Mouse (Mus musculus) ES-CJ7 (cell line): ENCODE measurements around the gene Kif11.
A peak's percentile ranks its signal among the peaks of the same experiment; 100 is the strongest.

Experiments used
- DNase-seq: peaks from one replicate; pipeline ENCODE4 v3.0.0; 2011; ENCODE audit warnings: low read depth, low spot score

Gene Kif11

GRCm38 (mm10) chr19:37375755-37376615, at the start of gene Kif11:
TSS of gene Kif11 (plus strand) at chr19:37376403.
- DNase-seq, result peak; percentile 92

- no peak for DNase-seq
Measured at GRCm38 (mm10) chr19:37327216-37327615, 49.0 kb upstream of the Kif11 start.

GRCm38 (mm10) chr19:37332726-37333125, 43.5 kb upstream of the Kif11 start:
- no peak for DNase-seq

GRCm38 (mm10) chr19:37333357-37333756, 42.8 kb upstream of the Kif11 start:
- DNase-seq, result no peak

- DNase-seq, result no peak
Measured at GRCm38 (mm10) chr19:37335392-37335791, 40.8 kb upstream of the Kif11 start.

GRCm38 (mm10) chr19:37337752-37338151, 38.5 kb upstream of the Kif11 start, which contains the start of gene Ide:
TSS of gene Ide (minus strand) at chr19:37337852.
- DNase-seq, result no peak

- no peak for DNase-seq
Measured at GRCm38 (mm10) chr19:37340495-37340894, 35.7 kb upstream of the Kif11 start.

- peak; percentile 36 for DNase-seq
Measured at GRCm38 (mm10) chr19:37340931-37341330, 35.3 kb upstream of the Kif11 start.

GRCm38 (mm10) chr19:37343899-37344298, 32.3 kb upstream of the Kif11 start:
- no peak for DNase-seq

- DNase-seq, result no peak
Measured at GRCm38 (mm10) chr19:37346258-37346657, 29.9 kb upstream of the Kif11 start.

- no peak for DNase-seq
Measured at GRCm38 (mm10) chr19:37348331-37348730, 27.9 kb upstream of the Kif11 start.

GRCm38 (mm10) chr19:37348952-37349351, 27.3 kb upstream of the Kif11 start:
- DNase-seq, result no peak

- no peak for DNase-seq
Measured at GRCm38 (mm10) chr19:37352756-37353155, 23.4 kb upstream of the Kif11 start.

GRCm38 (mm10) chr19:37353331-37353730, 22.9 kb upstream of the Kif11 start:
- DNase-seq, result no peak

GRCm38 (mm10) chr19:37360044-37360443, 16.2 kb upstream of the Kif11 start:
- no peak for DNase-seq

- DNase-seq, result peak; percentile 80
Measured at GRCm38 (mm10) chr19:37362545-37362944, 13.7 kb upstream of the Kif11 start.

GRCm38 (mm10) chr19:37363128-37363939, 12.9 kb upstream of the Kif11 start:
- no peak for DNase-seq

GRCm38 (mm10) chr19:37368990-37369389, 7.2 kb upstream of the Kif11 start:
- no peak for DNase-seq

- no peak for DNase-seq
Measured at GRCm38 (mm10) chr19:37369921-37370320, 6.3 kb upstream of the Kif11 start.

- DNase-seq, result no peak
Measured at GRCm38 (mm10) chr19:37370356-37370755, 5.8 kb upstream of the Kif11 start.

GRCm38 (mm10) chr19:37374941-37375754, 1.1 kb upstream of the Kif11 start:
- DNase-seq, result peak; percentile 60

GRCm38 (mm10) chr19:37376841-37377240, 638 bp downstream of the Kif11 start:
- DNase-seq, result no peak
